Mouse (Mus musculus) thymus, postnatal 36 days (tissue): ENCODE results near the gene Olfr644.

Source experiments
- DNase-seq, 2 experiments: peaks; one replicate each; pipeline ENCODE4 v3.0.0; 2022; ENCODE audit warnings: mixed read lengths in 2 of 2

Gene Olfr644

DNA sequence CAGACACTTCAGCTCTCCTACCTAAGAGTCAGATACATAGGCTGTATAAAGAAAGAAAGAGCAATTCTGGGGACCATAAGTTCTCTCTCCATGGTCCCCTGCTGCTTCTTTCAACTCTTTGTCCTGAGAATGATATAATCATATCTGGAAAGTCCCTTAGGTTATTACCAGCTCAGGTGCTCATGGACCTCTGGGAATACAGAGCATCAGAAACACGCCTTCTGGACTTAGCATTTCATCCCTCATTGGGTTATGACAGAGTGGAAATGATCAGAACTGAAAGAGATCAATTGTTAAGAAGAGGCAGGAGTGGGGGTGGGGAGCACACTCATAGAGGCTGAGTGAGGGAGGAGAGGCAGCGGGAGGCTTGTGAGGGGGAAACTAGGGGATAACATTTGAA, at the start of gene Olfr644:
Gene Olfr644, minus strand, starts transcription at position 101 of the 400 bp plus-strand sequence.
- no peak for DNase-seq

DNA sequence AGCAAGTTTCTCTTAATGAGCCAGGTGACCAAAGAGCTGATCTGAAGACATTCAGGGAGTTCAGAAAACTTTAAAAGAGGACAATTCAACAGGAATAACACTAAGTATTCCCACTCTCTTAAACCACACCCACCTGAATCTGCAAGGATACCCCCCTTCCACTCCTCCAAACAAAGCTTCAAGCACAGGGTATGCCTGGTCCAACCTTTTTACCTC, 33.0 kb upstream of the Olfr644 start, which contains the start of gene Olfr646:
Gene Olfr646, plus strand, starts transcription at position 117 of the 216 bp plus-strand sequence.
- DNase-seq: no peak

DNA sequence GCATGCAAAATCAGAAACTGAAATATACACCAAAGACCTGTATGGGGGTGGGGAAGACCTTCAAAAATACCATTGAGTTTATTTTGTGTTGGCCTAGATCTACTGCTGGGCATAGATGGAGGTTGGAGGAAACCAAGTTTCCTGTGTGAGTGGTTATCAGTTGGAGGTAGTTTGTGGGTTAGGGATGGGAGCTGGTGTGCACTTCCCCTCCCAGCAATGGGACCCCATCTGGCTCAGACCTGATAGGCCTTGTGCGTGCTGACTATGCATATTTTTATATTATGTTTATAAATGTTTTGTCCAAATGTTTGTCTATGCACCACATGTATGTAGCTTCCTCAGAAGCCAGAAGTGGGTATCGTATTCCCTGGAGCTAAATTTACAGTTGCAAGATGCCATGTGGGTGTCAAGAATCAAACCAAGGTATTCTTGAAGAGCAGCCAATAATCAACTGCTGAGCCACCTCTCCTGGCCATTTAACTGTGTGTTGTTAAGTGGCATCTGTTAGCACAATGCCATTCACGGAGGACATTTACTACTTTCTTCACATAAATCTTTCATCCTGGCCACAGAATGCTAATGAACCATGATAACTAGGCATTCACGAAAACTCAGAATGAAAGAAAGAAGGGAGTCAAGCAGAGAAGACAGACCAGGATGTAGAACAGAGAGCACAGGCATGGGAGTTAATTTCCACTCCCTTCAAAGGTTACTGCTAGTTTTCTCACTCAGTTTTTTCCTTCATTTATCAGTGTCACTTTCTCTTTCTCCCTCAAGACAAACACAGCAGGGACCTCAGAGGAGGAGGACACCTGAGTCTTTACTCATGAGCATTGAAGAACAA, 32.5 kb upstream of the Olfr644 start:
- DNase-seq: no peak

DNA sequence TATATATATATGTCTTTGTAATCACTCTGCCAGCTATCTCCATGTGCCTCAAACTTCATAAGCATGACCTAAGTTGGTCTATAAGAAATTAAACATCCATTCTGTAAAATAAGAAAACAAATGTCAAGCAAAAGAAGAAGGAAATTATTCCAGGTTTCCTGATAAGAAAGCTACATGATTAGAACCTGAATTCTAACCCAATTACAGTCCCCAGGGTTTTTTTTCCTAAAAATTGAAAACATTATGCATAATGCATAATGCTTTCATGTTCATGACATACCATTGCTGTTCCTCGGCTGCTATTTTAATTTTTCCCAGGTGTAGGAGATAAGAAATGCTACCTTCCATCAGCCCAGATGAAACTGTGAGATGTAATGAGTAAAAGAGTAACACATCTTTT, 13.7 kb upstream of the Olfr644 start, which contains the start of gene Olfr645:
Gene Olfr645, minus strand, starts transcription at position 101 of the 400 bp plus-strand sequence.
- DNase-seq: no peak

DNA sequence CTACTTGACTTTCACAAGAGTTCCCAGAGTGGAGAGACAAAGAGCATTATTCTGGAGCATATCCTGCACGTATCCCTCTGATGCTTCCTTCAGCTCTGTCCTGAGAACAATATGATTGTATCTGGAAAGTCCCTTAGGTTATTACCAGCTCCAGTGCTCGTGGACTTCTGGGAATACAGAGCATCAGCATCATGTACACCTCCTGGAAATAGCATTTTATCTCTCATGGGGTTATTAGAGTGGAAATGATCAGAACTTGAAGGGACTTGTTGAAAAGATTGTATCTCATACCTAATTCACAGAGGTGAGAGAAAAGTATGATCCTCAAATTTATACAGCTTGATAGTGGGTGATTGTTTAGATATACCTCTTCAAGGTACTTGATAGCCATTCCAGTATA, 10.3 kb downstream of the Olfr644 start, which contains the start of gene 4930516K23Rik:
Gene 4930516K23Rik, minus strand, starts transcription at position 101 of the 400 bp plus-strand sequence.
- no peak for DNase-seq

DNA sequence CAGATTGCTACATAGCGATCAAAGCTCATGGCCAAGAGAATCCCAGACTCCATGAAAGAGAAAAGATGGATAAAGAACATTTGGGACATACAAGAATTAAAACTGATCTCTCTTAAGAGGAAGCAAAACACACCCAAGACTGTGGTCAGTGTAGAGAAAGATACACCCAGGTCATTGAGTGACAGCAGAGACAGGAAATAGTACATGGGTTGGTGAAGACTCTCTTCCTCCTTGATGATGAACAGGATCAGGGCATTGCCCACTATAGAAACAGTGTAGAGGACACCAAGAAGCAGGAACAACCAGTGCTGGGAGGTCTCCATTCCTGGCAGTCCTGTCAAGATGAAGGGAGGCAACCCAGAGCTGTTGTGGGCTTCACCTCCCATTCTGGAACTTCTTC, 12.5 kb downstream of the Olfr644 start:
- no peak for DNase-seq

DNA sequence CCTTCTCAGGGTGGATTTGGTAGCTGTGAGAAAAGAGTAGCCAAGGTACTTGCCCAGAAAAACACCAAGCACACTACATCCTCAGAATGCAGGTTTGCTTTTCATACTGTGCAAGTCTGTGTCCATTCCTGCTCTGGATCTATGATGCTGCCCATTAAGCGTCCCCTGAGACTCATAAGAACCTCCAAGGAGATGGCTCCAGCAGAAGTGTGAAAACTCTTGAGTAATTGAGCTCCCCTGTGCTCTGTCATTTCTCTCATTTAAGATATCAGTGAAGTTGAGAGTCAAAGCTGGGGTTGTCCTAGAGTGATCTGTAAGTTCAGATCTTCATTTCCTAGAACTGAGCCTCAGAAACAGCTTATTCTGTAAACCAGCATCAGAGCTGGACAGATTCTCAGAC, 19.1 kb downstream of the Olfr644 start, which contains the start of gene Olfr642:
Gene Olfr642, minus strand, starts transcription at position 101 of the 400 bp plus-strand sequence.
- no peak for DNase-seq

DNA sequence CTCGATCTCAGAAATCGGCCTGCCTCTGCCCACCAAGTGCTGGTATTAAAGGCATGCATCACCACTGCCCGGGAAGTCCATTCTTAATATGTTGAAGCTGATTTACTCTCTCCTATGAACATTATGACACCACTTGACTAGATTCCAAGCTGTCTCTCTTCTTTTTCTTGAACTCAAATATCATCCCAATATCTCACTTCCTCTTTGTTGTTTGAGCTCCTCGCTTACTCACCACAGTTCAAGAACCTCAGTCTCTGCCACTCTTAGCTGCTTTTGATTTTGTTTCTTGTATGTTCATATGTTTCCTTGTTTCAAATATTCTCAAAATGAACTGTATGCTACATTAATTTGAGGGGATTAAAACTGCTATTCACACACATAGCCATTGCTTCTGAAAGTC, 20.9 kb downstream of the Olfr644 start:
- DNase-seq: no peak

DNA sequence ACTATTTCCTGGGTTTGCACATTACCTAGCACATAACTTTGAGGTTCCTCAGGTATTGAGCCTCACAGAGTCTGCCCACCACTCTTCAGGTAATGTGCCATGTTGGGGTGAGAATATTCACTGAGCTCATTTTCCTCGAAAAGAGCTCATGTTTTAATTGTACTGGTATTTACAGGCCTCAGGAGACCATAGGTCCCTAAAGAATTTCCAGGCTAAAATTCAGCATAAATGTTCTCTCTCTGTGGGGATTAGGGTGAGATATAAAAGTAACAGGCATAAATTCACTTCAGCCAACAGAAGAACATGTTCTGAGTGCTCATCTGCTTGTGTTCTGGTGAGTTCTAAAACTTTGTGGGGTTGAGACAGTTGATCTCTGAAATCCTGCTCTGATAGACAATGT, 36.5 kb downstream of the Olfr644 start, which contains the start of gene Olfr641:
Gene Olfr641, plus strand, starts transcription at position 301 of the 400 bp plus-strand sequence.
- no peak for DNase-seq

DNA sequence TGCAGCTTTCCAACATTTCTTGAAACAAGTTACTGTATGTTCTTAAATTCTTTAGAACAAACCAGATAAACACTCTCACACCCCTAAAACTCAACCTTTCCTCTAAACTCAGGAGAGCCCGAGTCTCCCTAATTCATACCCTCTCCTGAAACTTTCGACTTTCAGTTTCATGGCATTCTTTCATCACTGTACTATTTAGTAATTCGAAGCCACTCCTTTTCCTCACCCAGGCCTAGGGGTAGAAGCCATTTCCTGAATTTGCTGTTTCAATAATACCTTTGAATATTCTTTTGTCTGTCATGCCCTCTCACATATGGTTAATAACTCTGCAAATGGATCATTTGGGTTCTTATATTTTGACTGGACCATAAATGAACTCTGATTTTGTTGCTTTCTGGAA, 44.7 kb downstream of the Olfr644 start:
- DNase-seq: no peak

DNA sequence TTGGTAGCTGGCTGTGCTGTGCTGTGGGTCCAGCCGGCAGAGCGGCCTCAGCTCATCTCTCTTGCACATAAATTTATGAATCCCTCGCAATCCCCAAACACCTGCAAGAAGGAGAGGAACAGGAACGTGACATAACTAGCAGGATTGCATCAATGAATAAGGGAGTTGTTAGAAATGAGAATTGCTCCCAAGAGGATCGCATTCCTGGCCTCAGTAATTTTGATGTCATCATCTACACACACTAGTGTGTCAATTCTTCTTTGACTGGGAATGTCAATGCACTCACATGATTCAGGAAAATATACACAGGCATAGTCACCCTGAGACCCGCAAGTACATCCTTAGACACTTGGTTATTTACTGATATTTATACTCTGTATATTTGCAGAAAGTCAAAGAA, 46.2 kb downstream of the Olfr644 start, which contains the start of gene Olfr640:
Gene Olfr640, minus strand, starts transcription at position 101 of the 400 bp plus-strand sequence.
- no peak for DNase-seq

DNA sequence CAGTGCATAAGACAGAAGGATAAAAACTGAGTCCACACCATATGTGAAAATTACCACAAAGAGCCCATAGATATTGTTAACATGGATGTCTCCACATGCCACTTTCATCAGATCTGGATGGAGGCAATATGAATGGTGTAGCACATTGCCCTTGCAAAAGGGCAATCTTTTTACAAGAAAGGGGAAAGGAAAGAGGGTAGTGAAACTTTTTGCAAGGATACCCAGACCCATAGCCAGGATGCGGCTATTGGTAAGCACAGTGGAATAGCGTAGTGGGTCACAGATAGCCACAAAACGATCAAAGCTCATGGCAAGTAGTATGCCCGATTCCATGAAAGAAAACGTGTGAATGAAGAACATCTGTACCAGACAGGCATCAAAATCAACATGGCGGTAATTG, 50.0 kb downstream of the Olfr644 start:
- no peak for DNase-seq

DNA sequence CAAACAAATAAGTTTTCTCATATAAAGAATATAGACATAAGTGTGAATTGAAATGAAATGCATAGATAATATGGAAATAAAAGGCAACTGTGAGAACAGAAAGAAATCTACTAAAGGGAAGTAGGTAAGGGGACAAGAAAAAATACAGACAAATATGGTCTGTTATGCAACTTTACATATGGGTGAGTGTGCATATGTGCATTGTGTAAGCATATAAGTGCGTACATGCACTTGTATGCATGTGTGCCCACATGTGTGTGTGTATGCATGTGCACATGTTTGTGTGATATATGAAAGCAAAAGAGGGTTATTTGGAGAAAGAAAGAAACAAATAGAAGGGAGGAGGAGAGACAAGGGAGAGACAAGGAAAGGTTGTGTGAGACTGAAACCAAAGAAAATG, 52.7 kb downstream of the Olfr644 start:
- no peak for DNase-seq

DNA sequence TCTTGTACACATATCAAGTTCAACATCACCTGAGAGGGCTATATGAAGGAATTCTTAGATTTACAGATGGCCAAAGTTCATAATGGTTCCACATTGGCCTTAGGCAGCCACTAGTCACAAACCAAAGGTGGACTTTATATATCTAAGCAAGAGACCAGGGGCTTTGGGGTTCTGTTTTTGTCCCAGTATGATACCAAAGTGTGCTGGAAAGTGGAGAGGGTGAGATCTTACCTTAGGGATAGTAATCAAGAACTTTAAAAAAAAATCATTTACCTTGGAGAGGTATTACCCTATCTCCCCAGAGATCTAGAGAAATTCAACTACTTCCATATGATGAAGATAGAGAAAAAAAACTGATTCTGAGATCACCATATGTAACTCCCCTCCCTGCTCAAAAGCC, 54.5 kb downstream of the Olfr644 start, which contains the start of gene Olfr639:
Gene Olfr639, minus strand, starts transcription at position 101 of the 400 bp plus-strand sequence.
- DNase-seq: no peak
